Mouse (Mus musculus): ENCODE data around the gene Trmt1.
"Not testable (repeated sequence)": the region's sequence is repeated elsewhere in the genome, so short reads cannot be mapped to it uniquely, and the experiment has no call there.

Trmt1 gene

GRCm38 (mm10) chr8:84658951-84659350 lies 27.2 kb upstream of the Trmt1 start:
- DNase-seq (ENCODE audit: extremely low spot score, low read depth, low spot score), result no peak

- no peak for DNase-seq (ENCODE audit: extremely low spot score, low read depth, low spot score)
Measured at GRCm38 (mm10) chr8:84659936-84660818, 25.9 kb upstream of the Trmt1 start.

DNA sequence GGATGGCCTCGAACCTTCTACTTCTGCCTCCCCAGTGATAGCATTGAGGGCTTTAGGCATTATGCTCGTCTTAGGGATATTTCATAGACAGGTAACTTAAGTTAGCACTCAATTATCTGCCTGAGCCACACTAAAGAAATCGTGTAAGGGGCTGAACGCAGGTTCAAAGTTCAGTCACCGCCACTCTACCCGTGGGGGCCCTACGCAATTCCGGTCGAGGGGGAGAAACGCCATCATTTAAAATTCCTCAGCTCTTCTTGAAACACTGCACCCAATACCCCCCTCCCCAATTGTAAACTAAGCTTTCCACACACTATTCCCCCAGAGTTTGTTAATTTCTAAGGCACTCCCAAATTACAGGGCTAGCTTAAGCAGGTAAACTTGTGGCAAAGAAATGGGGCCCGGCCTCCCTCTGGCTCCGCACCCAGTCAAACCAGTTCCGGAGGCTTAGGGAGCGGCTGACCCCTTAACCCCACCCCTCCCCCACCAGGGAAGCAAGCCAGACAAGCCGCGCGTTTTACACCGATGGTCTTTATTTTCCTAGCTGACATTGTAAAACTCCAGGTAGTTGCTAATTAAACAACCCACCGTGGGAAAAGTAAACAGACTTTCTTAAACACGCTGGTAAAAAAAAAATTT lies 25.2 kb upstream of the Trmt1 start:
- no peak for DNase-seq (ENCODE audit: extremely low spot score, low read depth, low spot score)

GRCm38 (mm10) chr8:84661458-84661871 lies 24.6 kb upstream of the Trmt1 start:
- no peak for DNase-seq (ENCODE audit: extremely low spot score, low read depth, low spot score)

DNA sequence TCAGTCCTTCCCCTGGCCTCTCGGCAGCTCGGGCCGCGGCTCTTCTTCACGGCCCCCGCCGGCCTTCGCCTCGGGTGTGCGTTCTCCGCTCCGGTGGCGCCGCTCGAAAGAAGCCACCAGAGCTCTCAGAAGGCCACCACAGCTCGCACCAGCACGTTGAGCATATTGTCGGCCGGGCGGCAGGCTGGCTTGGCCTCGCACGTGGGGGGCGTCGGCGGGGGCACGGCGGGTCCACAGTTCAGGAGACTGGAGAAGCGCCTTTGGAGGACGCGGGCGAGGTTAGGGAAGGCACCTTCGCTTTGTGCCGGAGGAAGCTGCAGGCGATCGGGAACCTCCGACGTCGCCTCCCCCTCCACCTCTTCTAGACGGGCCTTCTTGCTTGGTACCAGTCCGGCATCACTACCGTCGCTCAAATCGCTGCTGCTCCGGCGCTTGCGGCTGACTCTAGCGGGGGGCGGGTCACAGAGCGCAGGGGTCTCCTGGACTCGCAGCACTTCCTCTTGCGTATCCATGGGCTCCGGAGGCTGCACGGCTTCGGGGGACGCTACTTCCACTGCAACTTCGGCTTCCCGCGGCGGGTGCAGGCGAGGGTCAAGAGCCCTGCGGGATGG lies 24.0 kb upstream of the Trmt1 start:
- DNase-seq (ENCODE audit: extremely low spot score, low read depth, low spot score), result no peak

- DNase-seq (ENCODE audit: extremely low spot score, low read depth, low spot score), result no peak
Measured at GRCm38 (mm10) chr8:84662581-84663065, 23.5 kb upstream of the Trmt1 start, which contains the start of gene Ier2. TSS of gene Ier2 (minus strand) at chr8:84662852.

DNA sequence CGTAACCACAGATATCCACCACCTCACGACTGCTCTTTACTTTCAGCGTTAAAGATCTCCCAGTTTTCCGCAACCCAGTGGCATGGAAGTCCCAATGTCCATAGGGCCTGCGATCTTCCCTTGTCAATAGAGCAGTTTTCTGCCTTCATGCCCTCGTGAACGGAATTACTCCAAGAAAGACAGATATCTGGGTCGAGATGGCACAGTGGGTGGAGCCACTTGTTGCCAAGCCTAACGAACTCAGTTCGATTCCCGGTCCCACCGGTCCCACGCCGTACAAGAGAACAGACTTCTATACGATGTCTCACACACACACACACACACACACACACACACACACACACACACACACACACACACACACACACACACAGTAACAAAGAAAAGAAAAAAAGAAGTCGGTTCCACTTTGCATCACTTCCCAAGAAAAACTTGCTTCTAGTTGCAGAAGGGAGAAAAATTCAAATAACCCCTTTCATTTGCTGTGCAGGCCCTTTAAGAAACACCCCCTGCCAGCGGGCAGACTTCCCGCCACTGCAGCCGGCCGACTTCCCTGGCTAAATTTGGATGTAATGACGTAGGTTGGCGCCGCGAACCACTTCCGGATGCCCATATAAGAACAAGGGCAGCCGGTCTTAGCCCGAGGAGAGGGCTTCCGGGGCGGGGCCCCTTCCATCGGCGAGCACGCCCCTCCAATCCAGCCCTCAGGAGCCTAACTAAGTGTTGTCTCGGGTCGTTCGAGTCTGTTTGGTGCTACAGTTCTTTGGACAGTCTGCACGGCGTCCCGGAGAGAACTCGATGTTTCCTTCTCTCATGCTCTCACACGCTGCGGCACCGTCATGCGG lies 22.4 kb upstream of the Trmt1 start:
- no peak for DNase-seq (ENCODE audit: extremely low spot score, low read depth, low spot score)

- no peak for DNase-seq (ENCODE audit: extremely low spot score, low read depth, low spot score)
Measured at GRCm38 (mm10) chr8:84664566-84665384, 21.3 kb upstream of the Trmt1 start.

DNA sequence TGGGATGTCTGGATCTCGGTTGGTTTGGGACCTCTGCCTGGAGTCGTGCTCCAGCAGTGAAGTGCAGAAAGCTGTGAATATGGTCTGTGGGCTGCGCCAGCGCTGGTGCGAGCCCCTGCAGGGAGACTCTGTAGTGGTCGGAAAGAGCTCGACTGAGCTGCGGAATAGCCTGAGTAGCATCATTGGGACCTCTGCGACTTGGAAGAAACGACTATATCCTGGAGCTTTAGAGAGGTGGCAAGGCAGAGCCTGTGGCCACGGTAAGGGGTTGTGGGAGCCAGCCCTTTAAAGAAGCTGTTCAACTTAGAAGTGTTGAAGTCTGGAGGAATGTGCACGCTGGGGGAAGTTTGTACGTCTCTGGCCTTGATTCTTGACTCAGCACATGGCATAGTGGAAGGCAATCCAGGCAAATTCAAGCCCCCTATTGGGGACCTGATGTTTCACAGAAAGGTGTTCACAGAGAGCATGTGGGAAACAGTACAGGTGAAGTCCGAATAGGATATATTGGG lies 20.7 kb upstream of the Trmt1 start:
- DNase-seq (ENCODE audit: extremely low spot score, low read depth, low spot score), result no peak

GRCm38 (mm10) chr8:84668081-84668480 lies 18.0 kb upstream of the Trmt1 start:
- DNase-seq (ENCODE audit: extremely low spot score, low read depth, low spot score), result no peak

DNA sequence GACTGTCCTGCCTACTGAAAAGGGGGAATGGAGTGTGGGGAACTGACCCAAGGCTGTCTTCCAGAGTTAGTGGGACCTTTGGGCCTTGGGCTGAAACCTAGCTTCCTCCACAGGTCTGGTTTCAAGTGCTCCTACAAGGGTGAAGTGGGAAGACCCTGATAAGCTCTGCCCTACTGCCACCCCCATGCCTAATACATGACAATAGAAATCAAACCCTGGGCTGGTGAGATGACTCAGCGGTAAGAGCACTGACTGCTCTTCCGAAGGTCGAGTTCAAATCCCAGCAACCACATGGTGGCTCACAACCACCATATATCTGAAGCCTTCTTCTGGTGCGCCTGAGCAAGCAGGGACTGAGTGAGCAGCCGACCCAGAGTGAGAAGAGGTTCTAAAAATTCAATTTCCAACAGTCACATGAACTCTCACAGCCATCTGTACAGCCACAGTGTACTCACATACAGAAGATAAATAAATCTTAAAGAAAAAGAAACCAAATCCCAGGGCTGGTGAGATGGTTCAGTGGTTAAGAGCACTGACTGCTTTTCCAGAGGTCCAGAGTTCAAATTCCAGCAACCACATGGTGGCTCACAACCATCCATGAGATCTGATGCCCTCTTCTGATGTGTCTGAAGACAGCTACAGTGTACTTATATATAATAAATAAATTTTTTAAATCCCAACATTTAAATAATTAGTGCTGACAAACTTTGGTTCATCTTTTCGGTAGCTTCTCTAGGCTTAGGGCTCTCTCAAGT lies 17.2 kb upstream of the Trmt1 start:
- no peak for DNase-seq (ENCODE audit: extremely low spot score, low read depth, low spot score)

DNA sequence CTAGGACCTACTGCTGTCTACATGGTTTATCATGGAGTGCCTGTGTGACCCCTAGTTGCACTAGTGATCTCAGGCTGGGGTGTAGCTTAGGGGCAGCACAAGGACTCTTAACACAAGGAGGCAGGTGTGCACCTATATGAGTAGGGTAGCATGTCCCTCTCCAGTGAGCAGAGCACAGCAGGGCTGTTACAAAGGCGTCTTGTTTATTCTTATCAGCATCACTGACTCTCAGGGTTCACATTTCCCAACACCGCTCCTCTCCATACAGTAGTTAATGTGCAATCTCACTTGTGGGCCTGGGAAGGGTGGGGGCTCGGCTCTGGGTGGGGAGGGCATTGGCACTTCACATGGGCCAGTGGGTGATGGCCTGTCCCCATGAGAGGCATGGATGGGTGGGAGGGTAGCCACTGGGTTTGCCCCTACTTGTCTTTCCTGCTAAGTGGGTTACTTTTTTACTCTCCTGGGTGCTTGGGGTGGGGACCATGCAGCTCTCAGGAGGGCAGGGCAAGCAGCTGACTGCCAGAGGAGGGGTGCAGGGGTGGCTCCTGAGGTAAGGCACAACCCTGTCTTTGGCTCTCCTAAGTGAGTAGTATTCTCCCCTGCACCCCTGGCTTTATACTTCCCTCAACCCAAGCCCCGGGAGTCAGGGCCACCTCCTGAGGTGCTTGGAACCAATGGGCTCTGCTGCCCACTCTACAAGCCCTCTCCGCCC lies 15.7 kb upstream of the Trmt1 start:
- not testable (repeated sequence) for DNase-seq (ENCODE audit: extremely low spot score, low read depth, low spot score)

GRCm38 (mm10) chr8:84677305-84677704 lies 8.8 kb upstream of the Trmt1 start:
- DNase-seq (ENCODE audit: extremely low spot score, low read depth, low spot score), result no peak

DNA sequence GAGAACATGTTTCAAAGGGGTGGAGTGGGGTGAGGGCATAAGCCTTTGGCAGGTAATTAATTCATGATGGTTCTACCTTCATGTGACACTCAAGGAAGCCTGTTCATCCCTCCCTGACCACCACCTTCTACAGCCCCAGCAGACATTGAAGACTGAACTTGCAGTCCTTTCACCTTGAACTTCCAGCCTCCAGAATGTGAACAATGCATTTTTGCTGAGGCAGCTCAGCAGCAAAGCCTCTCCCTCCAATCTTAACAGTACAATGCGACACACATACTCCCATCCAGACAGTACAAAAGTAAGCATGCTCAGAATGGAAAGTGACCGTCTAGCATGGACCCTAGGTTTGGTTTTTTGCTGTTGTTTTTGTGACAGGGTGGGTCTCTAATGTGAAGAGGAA lies 4.6 kb upstream of the Trmt1 start:
- DNase-seq (ENCODE audit: extremely low spot score, low read depth, low spot score), result no peak

GRCm38 (mm10) chr8:84682257-84682656 lies 3.9 kb upstream of the Trmt1 start:
- DNase-seq (ENCODE audit: extremely low spot score, low read depth, low spot score), result no peak

DNA sequence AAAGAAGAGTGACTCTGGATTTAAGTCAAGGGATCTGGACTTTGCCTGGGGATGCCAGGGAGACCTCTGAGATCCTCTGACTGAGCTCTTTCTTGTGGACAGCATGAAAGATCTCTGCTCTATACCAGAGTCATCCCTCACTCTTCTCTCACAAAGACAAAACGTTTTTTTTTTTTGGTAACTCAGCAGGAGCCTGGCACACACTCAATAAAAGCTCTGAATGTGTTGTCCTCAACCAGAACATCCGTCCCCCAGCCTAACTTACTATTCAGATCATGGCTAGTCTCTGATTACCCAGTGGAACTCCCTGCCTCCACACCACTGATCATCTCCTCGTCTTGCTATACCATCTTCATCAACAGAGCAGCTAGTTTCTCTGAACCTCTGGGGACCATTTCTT lies 1.6 kb upstream of the Trmt1 start:
- no peak for DNase-seq (ENCODE audit: extremely low spot score, low read depth, low spot score)

- no peak for DNase-seq (ENCODE audit: extremely low spot score, low read depth, low spot score)
Measured at GRCm38 (mm10) chr8:84687003-84687704, 1.0 kb downstream of the Trmt1 start.

- no peak for DNase-seq (ENCODE audit: extremely low spot score, low read depth, low spot score)
Measured at GRCm38 (mm10) chr8:84687705-84688100, 1.6 kb downstream of the Trmt1 start, which contains the start of gene Nacc1. TSS of gene Nacc1 (minus strand) at chr8:84687862.

All from hindlimb bud, embryonic 11.5 days (tissue).